Mouse (Mus musculus) layer of hippocampus, adult 6 months (tissue): ENCODE measurements around the gene Tmed11. TPM values are rescaled to one million over a fixed set of nuclear protein-coding genes. Genes with fewer than 3 reads are reported as not detected.

Source experiments
- long read RNA-seq, 2 experiments: library from polyadenylated mRNA; unstranded; transcript quantifications; one replicate each; pipeline ENCODE4 v2.0.0; 2019 to 2020
- polyA plus RNA-seq: library from polyadenylated mRNA; unstranded; fragments of <200 nt; fragmentation: Nextera tagmentation; gene quantifications from 2 replicates; pipeline ENCODE4 v1.2.3, GENCODE M21; 2021

The Tmed11 gene
- not detected in 2 replicates for polyA plus RNA-seq
- long read RNA-seq, experiment 1, result 0 reads
- long read RNA-seq, experiment 2, result 0 reads

GRCm38 (mm10) chr5:108795263-108795662 lies at the start of gene Tmed11:
Gene Tmed11, minus strand, starts transcription at chr5:108795363.

GRCm38 (mm10) chr5:108808750-108809149 lies 13.6 kb upstream of the Tmed11 start, which contains the start of gene Vmn2r8:
Gene Vmn2r8, minus strand, starts transcription at chr5:108808850.

GRCm38 (mm10) chr5:108774630-108775306 lies 20.4 kb downstream of the Tmed11 start, which contains the start of gene Rnf212:
Gene Rnf212, minus strand, starts transcription at chr5:108774982.

Other genes with a start within 250 kb of the Tmed11 start
- 194 and 237 TPM in 2 replicates for gene Cplx1, start 245.3 kb downstream of the Tmed11 start, polyA plus RNA-seq
- 41.8 and 61.4 TPM in 2 replicates for gene Gak, start 165.6 kb downstream of the Tmed11 start, polyA plus RNA-seq
- 40.0 and 51.2 TPM in 2 replicates for gene Tmem175, start 165.6 kb downstream of the Tmed11 start, polyA plus RNA-seq
- 11.2 and 12.2 TPM in 2 replicates for gene Idua, start 135.0 kb downstream of the Tmed11 start, polyA plus RNA-seq
- gene Dgkq, start 125.7 kb downstream of the Tmed11 start, polyA plus RNA-seq, result 4.2 and 4.7 TPM in 2 replicates
- 0.63 and 1.4 TPM in 2 replicates for gene Slc26a1, start 119.8 kb downstream of the Tmed11 start, polyA plus RNA-seq
- gene Fgfrl1, start 103.0 kb downstream of the Tmed11 start, polyA plus RNA-seq, result 5.2 and 7.0 TPM in 2 replicates
- gene Rnf212, start 20.4 kb downstream of the Tmed11 start, polyA plus RNA-seq, result not detected in 2 replicates
- gene Vmn2r8, start 13.5 kb upstream of the Tmed11 start, polyA plus RNA-seq, result not detected in 2 replicates
- gene Vmn2r9, start 57.2 kb upstream of the Tmed11 start, polyA plus RNA-seq, result not detected in 2 replicates
- gene Vmn2r10, start 211.2 kb upstream of the Tmed11 start, polyA plus RNA-seq, result not detected in 2 replicates